In the genomic region with DNA sequence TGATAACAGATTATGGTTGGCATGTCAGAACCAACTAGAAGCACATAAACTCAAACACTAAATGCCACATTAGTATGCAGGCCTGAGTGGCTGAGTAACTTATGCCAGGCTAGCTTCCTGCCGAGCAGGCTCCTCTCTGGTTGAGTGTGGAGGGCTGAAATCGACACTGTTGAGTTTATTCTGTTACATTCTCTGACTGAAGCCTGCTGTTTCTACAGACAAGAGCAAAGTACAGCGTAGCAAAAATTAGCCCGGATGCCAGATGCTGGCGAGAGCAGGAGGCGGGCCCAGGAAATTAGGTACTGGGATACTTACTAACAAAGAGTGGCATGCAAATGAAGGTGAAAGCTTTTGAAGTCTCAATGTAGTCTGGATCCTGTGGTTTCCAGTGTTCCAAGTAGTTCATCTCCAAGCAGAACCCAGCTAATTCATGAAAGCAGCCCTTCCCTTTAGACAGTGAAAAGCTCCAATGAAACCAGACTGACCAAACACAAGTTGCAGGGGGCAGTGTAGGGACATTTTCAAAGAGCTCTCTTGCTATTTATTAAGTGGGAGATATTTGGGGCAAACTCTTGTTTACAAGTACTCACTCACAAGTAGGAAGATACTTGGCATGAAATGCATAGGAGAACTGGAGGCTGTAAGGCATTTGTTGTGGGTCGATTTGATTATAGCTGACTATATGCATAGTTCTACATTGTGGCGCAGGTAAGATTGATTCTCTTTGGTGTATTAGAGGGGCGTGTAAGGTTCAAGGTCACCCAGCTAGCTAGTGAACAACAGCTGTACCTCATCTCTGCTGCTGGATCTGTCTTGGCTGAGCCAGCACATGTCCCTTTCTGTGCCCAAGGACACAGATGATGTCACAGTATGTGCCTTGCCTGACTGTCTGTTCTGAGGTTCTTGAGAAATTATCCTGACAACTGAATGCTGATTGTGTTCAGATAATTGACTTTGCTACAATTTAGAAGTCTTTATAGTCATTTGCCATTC, we compare ENCODE assay signal across 12 mouse cellular contexts. TPM values are rescaled to one million over a fixed set of nuclear protein-coding genes. Genes with fewer than 3 reads are reported as not detected.
DNase-seq lines count a peak whose midpoint lies in the region; ATAC-seq and TF ChIP-seq lines count a peak whose summit lies in the region.
"Had no signal": no experiment of that assay in that cellular context is flagged by ENCODE, and none has a peak within 500 bp of the region (broad histone marks: within the 10 kb centered on the region; RNA-seq: fewer than 3 reads in every experiment).

No protein-coding gene starts in this region.

- peak; percentile 70 for DNase-seq in heart, adult 11 months
- no peak for DNase-seq in heart, postnatal 25 days (ENCODE audit: low spot score)
- DNase-seq in liver, adult 2 months (ENCODE audit: extremely low read depth, low read depth, low spot score) = peak; percentile 25
- DNase-seq in liver = no peak
- peak; percentile 29 for DNase-seq in ZHBTc4 (ENCODE audit: low read depth, low spot score)
- DNase-seq in retina, embryonic 14.5 days (ENCODE audit: low spot score) = no peak
- no peak for DNase-seq in embryo, embryonic 11 days
- DNase-seq: gastrocnemius, postnatal 36 days; heart, postnatal 36 days; liver, embryonic 13.5 days had no signal

- H3K4me1 ChIP-seq in liver, adult 2 months (ENCODE audit: control insufficient read depth, insufficient read depth, low read length) = no peaks in the 10 kb centered on the region
- peaks cover 13% of the 10 kb centered on the region for H3K4me1 ChIP-seq in forebrain, embryonic 16.5 days (replicated peaks; ENCODE audit: control insufficient read depth, insufficient read depth, low read length)

- H3K4me3 ChIP-seq in liver, adult 2 months (ENCODE audit: insufficient read depth, low read depth, low read length) = no peak overlapping the region
- H3K4me3 ChIP-seq in forebrain, embryonic 16.5 days (replicated peaks; ENCODE audit: low read length) = no peak overlapping the region
- H3K4me3 ChIP-seq: liver, embryonic 13.5 days; myocyte had no signal

- H3K36me3 ChIP-seq in liver, adult 2 months (ENCODE audit: control insufficient read depth, insufficient read depth, low read length) = no peaks in the 10 kb centered on the region
- no peaks in the 10 kb centered on the region for H3K36me3 ChIP-seq in forebrain, embryonic 16.5 days (ENCODE audit: control insufficient read depth, insufficient read depth)
- H3K36me3 ChIP-seq: liver, embryonic 13.5 days had no signal

- WGBS in liver, adult 2 months = 40% methylated on average over 9 of the region's 9 CpGs
- 36% methylated on average over 9 of the region's 9 CpGs for WGBS in forebrain, embryonic 16.5 days

- no peak overlapping the region for H3K27ac ChIP-seq in liver, adult 2 months (replicated peaks; ENCODE audit: insufficient read depth, low read depth, low read length)
- H3K27ac ChIP-seq in forebrain, embryonic 16.5 days (ENCODE audit: low read length) = no peak overlapping the region
- H3K27ac ChIP-seq: liver, embryonic 13.5 days had no signal

- peak; percentile 60 for ATAC-seq in forebrain, embryonic 16.5 days

- TF ChIP-seq POLR2A in liver, adult 2 months (IDR thresholded peaks at IDR 0.05; ENCODE audit: extremely low read depth, insufficient read depth, low read length) = no peak

- intact Hi-C loops in heart, postnatal 25 days (cut with DNase I) = no loop called here

- H3K27me3 ChIP-seq in liver, adult 2 months (ENCODE audit: control insufficient read depth, insufficient read depth, low read length) = no peaks in the 10 kb centered on the region
- no peaks in the 10 kb centered on the region for H3K27me3 ChIP-seq in forebrain, embryonic 16.5 days (replicated peaks; ENCODE audit: control insufficient read depth, insufficient read depth, low read length)

- H3K9ac ChIP-seq in liver, adult 2 months (ENCODE audit: low read depth, low read length) = no peak overlapping the region
- no peak overlapping the region for H3K9ac ChIP-seq in forebrain, embryonic 16.5 days (replicated peaks; ENCODE audit: low read depth, low read length)
- H3K9ac ChIP-seq: liver, embryonic 13.5 days had no signal

- no peak overlapping the region for H3K4me2 ChIP-seq in forebrain, embryonic 16.5 days (ENCODE audit: low read length)
- H3K4me2 ChIP-seq: liver, embryonic 13.5 days had no signal

- TF ChIP-seq CTCF in liver, adult 2 months (IDR thresholded peaks at IDR 0.05; ENCODE audit: low read depth, low read length) = no peak

- H3K9me3 ChIP-seq in forebrain, embryonic 16.5 days (ENCODE audit: control insufficient read depth, low read length) = no peaks in the 10 kb centered on the region
- H3K9me3 ChIP-seq: liver, embryonic 13.5 days had no signal

- H3K79me2 ChIP-seq in liver, adult 2 months (ENCODE audit: control insufficient read depth, insufficient read depth, low read length) = no peaks in the 10 kb centered on the region

RNA-seq across cellular contexts. Expression of gene Kcnk13, which starts 5.9 kb away (rescaled TPM):
- under 1 TPM; 0.22 to 0.36 TPM for total RNA-seq in heart, postnatal 25 days (2021)
- 0.34 and 0.65 TPM in 2 replicates for total RNA-seq in liver, adult 2 months (2014; rRNA removed)
- 0.22 and 0.23 TPM in 2 replicates for polyA plus RNA-seq in liver, adult 2 months (2012; rRNA removed)
- 0.90 and 1.3 TPM in 2 replicates for polyA plus RNA-seq in forebrain, embryonic 16.5 days (2015; fragmentation: Nextera tagmentation; extraction: Ambion mirVana)

Comparison
In these comparisons a context has a peak if more than half of its experiments do, and no peak if none do; other contexts are left out.
1. DNase-seq: peak in heart, adult 11 months (single experiment), liver, adult 2 months (single experiment) and ZHBTc4 (single experiment); none in heart, postnatal 25 days (single experiment), liver (single experiment), retina, embryonic 14.5 days (single experiment) and embryo, embryonic 11 days (single experiment).